Mouse (Mus musculus): ENCODE data around the gene Cdc34. TPM values are rescaled to one million over a fixed set of nuclear protein-coding genes. Genes with fewer than 3 reads are reported as not detected.

The Cdc34 gene
- polyA plus RNA-seq (2017; shearing (Covaris generic)), result 81.2 TPM

GRCm38 (mm10) chr10:79681591-79682245 is at the start of gene Cdc34:
Gene Cdc34 (plus strand): TSS chr10:79682195.

GRCm38 (mm10) chr10:79637128-79638110 is 44.6 kb upstream of the Cdc34 start, which contains the start of gene Shc2:
Gene Shc2 (minus strand): TSS chr10:79637918.

GRCm38 (mm10) chr10:79645711-79646110 is 36.3 kb upstream of the Cdc34 start, which contains the start of gene Odf3l2:
Gene Odf3l2 (minus strand): TSS chr10:79645738.

GRCm38 (mm10) chr10:79664131-79664665 is 17.8 kb upstream of the Cdc34 start, which contains the start of gene Madcam1:
Gene Madcam1 (plus strand): TSS chr10:79664559.

GRCm38 (mm10) chr10:79668771-79669575 is 13.0 kb upstream of the Cdc34 start, which contains the start of gene Tpgs1:
Gene Tpgs1 (plus strand): TSS chr10:79669369.

GRCm38 (mm10) chr10:79688720-79689119 is 6.7 kb downstream of the Cdc34 start, which contains the start of gene Gzmm:
Gene Gzmm (plus strand): TSS chr10:79689020.

GRCm38 (mm10) chr10:79704065-79704969 is 22.3 kb downstream of the Cdc34 start, which contains the start of gene Bsg:
Gene Bsg (plus strand): TSS chr10:79704491.

GRCm38 (mm10) chr10:79716254-79716987 is 34.4 kb downstream of the Cdc34 start, which contains the start of gene Hcn2:
Gene Hcn2 (plus strand): TSS chr10:79716634.

Other genes starting within 250 kb of the Cdc34 start
- not detected for gene Vmn2r83, start 213.5 kb upstream of the Cdc34 start, polyA plus RNA-seq (2017; shearing (Covaris generic))
- 0.82 TPM for gene Plpp2, start 148.4 kb upstream of the Cdc34 start, polyA plus RNA-seq (2017; shearing (Covaris generic))
- gene Mier2, start 127.0 kb upstream of the Cdc34 start, polyA plus RNA-seq (2017; shearing (Covaris generic)), result 62.4 TPM
- not detected for gene Theg, start 94.9 kb upstream of the Cdc34 start, polyA plus RNA-seq (2017; shearing (Covaris generic))
- gene C2cd4c, start 68.2 kb upstream of the Cdc34 start, polyA plus RNA-seq (2017; shearing (Covaris generic)), result not detected
- not detected for gene Shc2, start 44.3 kb upstream of the Cdc34 start, polyA plus RNA-seq (2017; shearing (Covaris generic))
- gene Odf3l2, start 36.5 kb upstream of the Cdc34 start, polyA plus RNA-seq (2017; shearing (Covaris generic)), result not detected
- not detected for gene Madcam1, start 17.6 kb upstream of the Cdc34 start, polyA plus RNA-seq (2017; shearing (Covaris generic))
- 24.9 TPM for gene Tpgs1, start 12.8 kb upstream of the Cdc34 start, polyA plus RNA-seq (2017; shearing (Covaris generic))
- 0.90 TPM for gene Gzmm, start 6.8 kb downstream of the Cdc34 start, polyA plus RNA-seq (2017; shearing (Covaris generic))
- 151 TPM for gene Bsg, start 22.3 kb downstream of the Cdc34 start, polyA plus RNA-seq (2017; shearing (Covaris generic))
- gene Hcn2, start 34.4 kb downstream of the Cdc34 start, polyA plus RNA-seq (2017; shearing (Covaris generic)), result not detected
- gene Polrmt, start 64.4 kb downstream of the Cdc34 start, polyA plus RNA-seq (2017; shearing (Covaris generic)), result 45.2 TPM
- 0.21 TPM for gene Fgf22, start 72.9 kb downstream of the Cdc34 start, polyA plus RNA-seq (2017; shearing (Covaris generic))
- gene Rnf126, start 84.8 kb downstream of the Cdc34 start, polyA plus RNA-seq (2017; shearing (Covaris generic)), result 59.0 TPM
- gene Fstl3, start 95.1 kb downstream of the Cdc34 start, polyA plus RNA-seq (2017; shearing (Covaris generic)), result 0.52 TPM
- gene Prss57, start 108.8 kb downstream of the Cdc34 start, polyA plus RNA-seq (2017; shearing (Covaris generic)), result not detected
- gene Palm, start 111.4 kb downstream of the Cdc34 start, polyA plus RNA-seq (2017; shearing (Covaris generic)), result 1.4 TPM
- gene Misp, start 138.8 kb downstream of the Cdc34 start, polyA plus RNA-seq (2017; shearing (Covaris generic)), result not detected
- gene Ptbp1, start 172.2 kb downstream of the Cdc34 start, polyA plus RNA-seq (2017; shearing (Covaris generic)), result 654 TPM
- not detected for gene Prtn3, start 192.3 kb downstream of the Cdc34 start, polyA plus RNA-seq (2017; shearing (Covaris generic))
- 12.7 TPM for gene Plppr3, start 192.4 kb downstream of the Cdc34 start, polyA plus RNA-seq (2017; shearing (Covaris generic))
- not detected for gene Elane, start 204.1 kb downstream of the Cdc34 start, polyA plus RNA-seq (2017; shearing (Covaris generic))
- not detected for gene Cfd, start 208.7 kb downstream of the Cdc34 start, polyA plus RNA-seq (2017; shearing (Covaris generic))
- 36.7 TPM for gene Med16, start 226.7 kb downstream of the Cdc34 start, polyA plus RNA-seq (2017; shearing (Covaris generic))
- 16.0 TPM for gene Gm26602, start 228.7 kb downstream of the Cdc34 start, polyA plus RNA-seq (2017; shearing (Covaris generic))
- gene Kiss1r, start 234.8 kb downstream of the Cdc34 start, polyA plus RNA-seq (2017; shearing (Covaris generic)), result 0.34 TPM
- gene R3hdm4, start 239.0 kb downstream of the Cdc34 start, polyA plus RNA-seq (2017; shearing (Covaris generic)), result 135 TPM
- gene Arid3a, start 244.8 kb downstream of the Cdc34 start, polyA plus RNA-seq (2017; shearing (Covaris generic)), result 4.1 TPM

Data from naive thymus-derived CD4-positive, alpha-beta T cell, adult 5 months (primary cell).